Mouse (Mus musculus): Measurements from ENCODE around the gene Fxr2. TPM values are rescaled to one million over a fixed set of nuclear protein-coding genes. Genes with fewer than 3 reads are reported as not detected.
A peak's percentile ranks its signal among the peaks of the same experiment; 100 is the strongest.

Gene Fxr2
- total RNA-seq, 2 experiments from 2014 or later = 87.3 to 98.6 TPM

DNA sequence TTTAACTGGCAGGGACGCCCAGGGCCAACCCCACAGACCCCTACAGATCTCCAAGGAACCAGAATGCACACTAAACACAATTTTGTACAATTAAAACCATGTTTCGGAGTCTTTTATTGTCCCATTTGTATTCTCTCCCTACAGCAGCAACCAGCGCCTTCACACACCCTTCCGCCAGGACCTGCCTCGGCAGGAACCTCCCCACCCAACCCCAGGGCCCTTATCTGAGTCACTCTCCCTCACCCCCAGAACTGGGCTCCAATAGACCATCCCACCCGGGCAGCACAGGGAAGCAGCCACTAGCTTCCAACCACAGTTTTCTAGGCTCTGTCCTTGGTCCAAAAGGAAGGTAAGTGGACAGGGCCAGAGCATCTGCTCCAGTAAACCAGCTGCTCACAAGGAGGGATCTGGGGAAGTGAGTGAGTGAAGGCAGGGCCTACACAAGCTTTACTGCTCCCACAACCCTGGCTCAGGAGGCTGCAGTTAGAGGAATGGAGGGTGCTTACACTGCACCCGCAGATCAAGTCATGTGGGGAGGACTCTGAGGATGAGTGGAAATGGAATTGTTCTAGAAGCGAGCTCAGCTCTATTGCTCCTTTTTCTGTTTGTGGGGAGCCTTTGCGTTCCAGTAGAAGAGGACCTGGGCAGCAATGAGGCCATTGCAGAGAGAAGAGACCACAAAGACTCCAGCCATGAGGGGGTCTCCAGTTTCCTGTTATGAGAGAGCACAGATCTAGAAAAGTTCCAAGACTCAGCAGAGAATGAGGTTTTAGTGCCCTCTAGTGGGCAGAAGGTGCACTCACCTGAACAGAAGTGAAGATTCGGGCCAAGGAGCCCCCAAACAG lies 24.0 kb downstream of the Fxr2 start:
- intact Hi-C loops (cut with DNase I) = loop anchor here (1.0 kb wide), 2 partner anchors 29 to 97 kb away; no protein-coding TSS in a partner anchor
- DNase-seq = peak; percentile 35 to 45

DNA sequence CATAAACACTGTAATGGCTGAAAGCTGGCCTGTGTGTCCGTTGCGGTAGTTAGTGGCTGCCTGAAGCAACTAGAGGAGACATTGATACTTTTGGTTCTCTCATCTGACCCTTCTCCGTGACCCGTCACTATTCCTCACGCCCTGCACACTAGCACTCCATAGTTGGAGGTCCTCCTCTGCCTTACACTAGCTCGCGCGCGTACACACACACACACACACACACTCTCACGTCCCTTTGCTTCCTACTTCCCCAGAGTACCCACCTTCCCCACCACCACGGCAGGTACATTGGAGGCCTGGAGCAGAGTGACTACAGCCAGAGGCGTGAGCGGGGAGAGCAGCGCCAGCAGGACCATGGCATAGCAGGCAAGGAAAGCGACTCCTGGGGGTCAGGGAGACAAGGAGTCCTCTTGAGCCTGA lies 24.7 kb downstream of the Fxr2 start:
- intact Hi-C loops (cut with DNase I) = loop anchor here (1.0 kb wide), 1 partner anchor 29 kb away; no protein-coding TSS in a partner anchor
- DNase-seq = no peak

GRCm38 (mm10) chr11:69661221-69661881 lies 28.6 kb downstream of the Fxr2 start:
- DNase-seq = no peak
- intact Hi-C loops (cut with DNase I) = no loop called here

DNA sequence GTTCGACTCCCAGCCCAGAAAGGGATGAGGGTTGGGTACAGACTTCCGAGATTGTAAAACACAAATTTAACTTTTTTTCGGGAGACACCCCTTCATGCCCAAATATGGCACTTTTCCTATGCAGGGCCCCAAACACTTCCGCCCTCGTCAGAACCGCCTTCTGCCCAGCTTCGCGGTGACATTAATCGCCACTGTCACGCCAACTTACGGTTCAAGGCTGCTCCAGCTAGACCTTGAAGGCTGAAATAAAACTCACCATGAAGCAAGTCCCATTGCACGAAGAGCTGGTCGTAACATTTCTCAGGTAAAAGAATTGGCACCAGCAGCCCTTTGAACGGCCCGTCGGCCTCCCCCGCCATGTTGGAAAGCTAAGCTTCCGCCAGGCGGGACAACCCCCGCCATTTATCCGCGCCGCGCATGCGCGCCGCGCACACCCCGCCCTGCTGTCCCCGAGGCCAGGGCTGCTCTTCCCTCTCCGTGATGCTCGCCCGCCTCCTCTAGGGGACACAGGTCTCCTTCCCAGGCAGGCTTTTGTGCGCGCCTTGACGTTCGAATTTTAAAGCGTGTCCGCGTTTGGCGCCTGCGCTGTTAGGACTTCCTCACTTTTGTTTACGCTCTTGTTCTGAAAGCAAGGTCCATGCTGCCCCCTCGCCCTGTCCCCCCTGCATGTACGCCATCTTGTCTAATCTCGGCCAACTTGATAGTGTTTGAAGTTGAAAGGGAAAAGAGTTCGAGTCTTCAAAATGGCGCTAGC lies 29.6 kb downstream of the Fxr2 start, which contains the start of gene Mpdu1:
Gene Mpdu1, minus strand, starts transcription at position 430 of the 754 bp plus-strand sequence.
- intact Hi-C loops (cut with DNase I) = no loop called here
- DNase-seq = peak; percentile 91 to 96

GRCm38 (mm10) chr11:69662967-69663671 lies 30.3 kb downstream of the Fxr2 start:
- intact Hi-C loops (cut with DNase I) = no loop called here
- DNase-seq = peak in 1 of 2 experiments; percentile 29

DNA sequence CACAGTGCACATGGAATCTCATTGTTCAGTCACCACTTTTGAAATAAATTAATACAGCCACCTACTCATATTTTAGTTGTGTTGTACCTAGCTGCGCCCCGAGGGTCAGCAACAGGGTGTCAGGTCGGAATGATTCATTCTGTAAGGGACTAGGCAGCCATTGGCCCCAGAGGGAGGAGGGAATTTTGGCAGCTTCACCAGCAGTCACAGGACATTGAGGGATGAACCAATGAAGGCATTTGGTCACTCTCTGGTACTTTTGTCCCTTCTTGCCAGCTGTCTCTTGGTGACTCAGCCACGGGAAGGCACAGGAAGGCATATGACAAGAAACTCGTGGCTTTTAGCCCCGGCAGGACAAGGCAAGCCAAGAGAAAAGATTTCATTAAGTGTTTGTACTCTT lies 31.0 kb downstream of the Fxr2 start:
- peak in 1 of 2 experiments; percentile 25 for DNase-seq
- intact Hi-C loops (cut with DNase I) = no loop called here

DNA sequence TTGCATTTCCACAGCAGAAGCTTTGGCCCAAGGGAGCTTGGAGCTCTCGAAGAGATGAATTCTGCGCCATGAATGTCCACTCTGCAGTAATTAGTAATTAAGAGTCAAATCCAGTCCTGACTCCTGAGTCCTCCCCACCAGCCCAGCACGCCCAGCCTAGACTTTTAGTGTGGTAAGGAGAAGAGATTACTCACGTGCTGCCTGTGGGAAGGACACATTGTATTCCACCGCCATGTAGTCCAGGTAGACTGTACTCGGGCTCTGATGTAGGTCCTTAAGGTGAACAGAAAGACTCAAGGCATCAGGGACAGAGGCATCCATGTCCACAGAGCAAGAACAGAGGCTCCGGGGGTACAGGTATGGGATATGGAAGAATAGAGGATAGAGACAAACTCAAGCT lies 32.1 kb downstream of the Fxr2 start:
- no peak for DNase-seq
- intact Hi-C loops (cut with DNase I) = no loop called here

DNA sequence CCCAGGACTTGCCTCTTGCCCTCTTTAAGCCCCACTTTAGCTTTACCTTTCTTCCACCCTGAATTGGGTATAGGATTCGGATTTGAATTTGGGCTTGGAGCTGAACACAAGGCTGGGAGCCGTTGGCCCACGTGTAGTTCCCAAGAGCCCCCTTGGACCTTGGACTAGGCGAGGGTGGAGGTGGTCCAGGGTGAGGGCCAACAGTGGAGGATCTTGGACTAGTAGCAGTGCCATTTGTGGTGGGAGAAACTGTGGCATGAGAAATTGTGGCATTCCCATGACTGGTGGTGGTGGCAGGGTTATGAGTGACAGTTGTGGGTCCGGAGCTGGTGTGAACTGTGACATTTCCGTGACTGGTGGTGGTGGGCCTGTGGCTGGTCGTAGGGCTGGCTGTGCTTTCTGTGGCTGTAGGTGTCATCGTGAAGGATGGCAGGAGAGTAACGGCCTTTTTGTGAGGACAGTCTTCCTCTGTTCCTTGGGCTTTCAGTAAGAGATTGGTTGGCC lies 32.7 kb downstream of the Fxr2 start:
- DNase-seq = no peak
- intact Hi-C loops (cut with DNase I) = no loop called here

- intact Hi-C loops (cut with DNase I) = no loop called here
Measured at GRCm38 (mm10) chr11:69665961-69666664, 33.3 kb downstream of the Fxr2 start, which contains the start of gene Cd68. Gene Cd68, minus strand, starts transcription at chr11:69666153.

DNA sequence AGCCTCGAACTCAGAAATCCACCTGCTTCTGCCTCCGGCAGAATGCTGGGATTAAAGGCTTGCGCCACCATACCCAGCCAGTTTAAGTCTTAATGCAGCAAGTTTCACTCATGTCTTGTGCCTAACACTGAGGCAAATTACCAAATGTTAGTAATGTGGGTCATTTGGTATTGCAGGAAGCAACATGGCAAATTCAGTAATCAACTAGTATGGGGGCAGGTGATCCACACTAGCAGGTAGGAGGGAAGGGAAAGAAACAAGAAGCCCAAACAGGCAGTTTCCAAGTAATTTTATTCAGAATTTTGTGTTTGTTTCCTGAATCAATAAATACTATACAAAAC lies 33.8 kb downstream of the Fxr2 start:
- DNase-seq = no peak
- intact Hi-C loops (cut with DNase I) = no loop called here

More at GRCm38 (mm10) chr11:69665961-69666664, 33.3 kb downstream of the Fxr2 start, which contains the start of gene Cd68:
- peak; percentile 30 to 45 for DNase-seq

GRCm38 (mm10) chr11:69670786-69671725 lies 38.3 kb downstream of the Fxr2 start:
- peak; percentile 95 to 97 for DNase-seq
- intact Hi-C loops (cut with DNase I) = no loop called here

DNA sequence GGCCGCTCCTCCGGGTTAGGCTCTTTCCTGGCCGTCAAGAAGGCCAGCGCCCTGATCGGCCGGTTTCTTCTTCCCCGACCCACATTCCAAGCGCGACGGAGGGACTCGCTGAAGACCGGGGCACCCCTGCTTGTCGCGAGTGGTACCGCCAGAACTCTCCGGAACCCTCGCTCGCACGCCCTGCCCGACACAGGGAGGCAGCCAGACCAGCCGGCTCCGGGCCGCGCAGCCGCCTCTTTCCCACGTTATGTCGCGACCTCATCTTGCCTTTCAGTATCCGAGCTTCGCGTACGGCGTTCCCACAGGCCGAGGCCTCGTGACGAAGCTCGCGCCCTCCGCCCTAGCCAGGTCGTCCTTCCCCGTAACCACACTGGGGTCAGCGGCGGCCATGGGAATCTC lies 38.9 kb downstream of the Fxr2 start:
- intact Hi-C loops (cut with DNase I) = loop anchor here (1.0 kb wide), 1 partner anchor 10 kb away; no protein-coding TSS in a partner anchor
- no peak for DNase-seq

DNA sequence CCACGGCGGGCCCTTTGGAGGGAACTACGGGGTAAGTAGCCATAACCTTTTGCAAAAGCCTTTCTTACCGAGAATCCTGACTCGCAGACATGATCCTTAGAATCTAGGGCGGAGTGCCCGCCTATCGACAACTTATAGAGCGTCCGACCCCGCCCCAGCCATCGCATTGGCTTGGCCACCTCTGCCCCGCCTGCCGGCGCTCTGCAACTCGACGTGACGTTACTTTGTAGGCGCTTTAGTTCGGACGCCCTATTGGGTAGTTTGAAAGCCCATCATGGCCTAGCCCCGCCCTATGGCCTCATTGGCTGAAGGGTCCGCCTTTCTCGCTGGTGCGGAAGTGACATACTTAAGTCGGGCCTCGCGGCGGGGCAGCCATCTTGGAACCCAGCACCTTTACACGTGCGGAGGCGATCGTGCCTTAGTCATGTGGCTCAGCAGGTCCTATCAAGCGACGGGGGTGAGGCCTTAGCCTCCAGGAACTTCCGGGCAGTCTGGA lies 39.5 kb downstream of the Fxr2 start, which contains the start of gene Eif4a1:
Gene Eif4a1, minus strand, starts transcription at position 213 of the 496 bp plus-strand sequence.
- intact Hi-C loops (cut with DNase I) = loop anchor here (1.0 kb wide), 1 partner anchor 9 kb away; no protein-coding TSS in a partner anchor
- DNase-seq = peak; percentile 99 to 100

- intact Hi-C loops (cut with DNase I) = no loop called here
- no peak for DNase-seq
Measured at GRCm38 (mm10) chr11:69679144-69679543, 46.4 kb downstream of the Fxr2 start.

DNA sequence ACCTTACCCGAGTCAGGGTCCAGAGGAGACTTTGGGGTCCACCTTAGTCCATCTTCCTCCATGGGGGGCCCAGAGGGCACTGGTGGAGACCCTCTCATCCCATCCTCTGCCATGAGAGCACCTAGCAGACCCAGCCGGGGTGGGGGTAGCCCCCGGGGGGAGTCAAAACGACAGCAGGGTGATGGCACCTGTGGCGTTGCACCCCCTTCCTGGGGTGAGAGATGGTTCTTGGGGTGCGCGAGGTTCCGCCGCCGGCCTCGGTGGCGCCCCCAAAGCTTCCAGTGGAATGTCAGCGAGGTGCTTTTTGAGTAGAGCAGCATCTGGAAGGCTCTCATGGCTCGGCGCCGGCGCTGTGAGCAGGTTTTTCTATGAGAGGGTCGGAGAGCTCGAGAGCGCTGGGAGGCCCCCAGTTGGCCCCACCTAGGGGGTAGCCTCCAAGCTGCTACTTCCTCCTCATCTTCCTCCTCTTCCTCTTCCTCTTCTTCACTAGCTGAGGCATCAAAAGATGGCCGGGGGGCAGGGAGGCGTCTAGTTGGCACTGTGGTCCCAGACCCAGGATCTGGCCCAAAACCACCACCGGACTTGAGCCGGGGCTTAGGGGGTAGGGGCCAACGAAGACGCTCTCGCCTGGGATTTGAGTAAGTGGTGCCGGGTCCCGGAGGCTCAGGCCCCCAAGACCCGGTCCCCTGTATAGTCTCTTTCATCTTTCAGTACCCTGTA lies 47.5 kb downstream of the Fxr2 start:
- intact Hi-C loops (cut with DNase I) = loop anchor here (5.0 kb wide), 2 partner anchors 122 to 197 kb away; partner anchors contain the start of genes Fgf11 and Tmem95
- DNase-seq = no peak

GRCm38 (mm10) chr11:69681314-69682208 lies 48.8 kb downstream of the Fxr2 start, which contains the start of gene Senp3:
Gene Senp3, minus strand, starts transcription at chr11:69682084.
- intact Hi-C loops (cut with DNase I) = loop anchor here (1.0 to 5.0 kb wide), 6 partner anchors 9 to 196 kb away; partner anchors contain the start of genes Eif4a1, Fgf11, Tmem95 and Tnfsfm13

More at GRCm38 (mm10) chr11:69681314-69682208, 48.8 kb downstream of the Fxr2 start, which contains the start of gene Senp3:
- DNase-seq = peak; percentile 95

Measured in heart, postnatal 36 days (tissue).